Mouse (Mus musculus) liver, postnatal 0 days (tissue): Measurements from ENCODE around the gene Gpd1l.
A peak's percentile ranks its signal among the peaks of the same experiment; 100 is the strongest.

Experiments
- CTCF ChIP-seq: sonication (generic); IDR thresholded peaks from 2 replicates; pipeline ENCODE4 v1.5.1; 2016; ENCODE audit warnings: antibody characterized with exemption, low read depth
- EP300 ChIP-seq: IDR thresholded peaks from 2 replicates; pipeline ENCODE4 v1.6.1; 2016; ENCODE audit warnings: antibody characterized with exemption, low read depth, mild to moderate bottlenecking

- TF ChIP-seq CTCF (0 out of 2 replicates have a peak, but pooled peaks have one; percentile 6), EP300 (no peak)
These were observed 78.5 kb downstream of the Gpd1l start for GRCm38 (mm10) chr9:114855327-114855726.
